Mouse (Mus musculus): ENCODE measurements around the gene Asrgl1.

DNA sequence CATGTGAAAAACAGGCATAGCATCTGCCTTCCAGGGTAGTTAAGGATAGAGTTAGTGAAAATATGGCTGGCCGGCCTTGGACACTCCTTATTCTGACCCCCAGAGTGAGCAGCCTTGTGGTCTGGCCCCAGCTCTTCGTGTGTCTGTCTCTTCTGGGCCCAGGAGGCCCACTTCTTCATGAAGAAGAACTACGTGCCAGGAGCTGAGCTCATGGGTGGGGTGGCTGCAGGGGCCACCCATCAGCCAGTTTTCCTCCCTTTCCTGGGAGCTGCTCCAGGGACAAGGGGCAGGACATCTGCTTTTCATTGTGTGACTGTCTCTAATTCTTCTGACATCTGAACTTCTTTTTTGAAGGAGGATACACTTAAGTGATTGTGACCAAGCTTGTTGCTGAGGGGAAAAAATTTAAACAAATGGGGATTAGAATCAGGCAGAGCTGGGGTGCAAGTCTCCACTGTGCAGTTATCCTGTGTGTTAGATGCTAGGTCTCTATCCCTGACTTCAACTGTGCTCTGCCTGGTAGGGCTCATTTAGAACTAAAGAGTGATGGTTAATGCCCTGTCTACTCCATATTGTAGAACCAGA lies 30.2 kb downstream of the Asrgl1 start:
- TF ChIP-seq CTCF (IDR thresholded peaks at IDR 0.05; ENCODE audit: borderline replicate concordance, insufficient read depth, low read depth, low read length): no peak
- no peak for TF ChIP-seq POLR2A (IDR thresholded peaks at IDR 0.05; ENCODE audit: borderline replicate concordance, insufficient read depth, low read length)
